Mouse (Mus musculus): ENCODE results near the gene Ccdc190. TPM values are rescaled to one million over a fixed set of nuclear protein-coding genes. Genes with fewer than 3 reads are reported as not detected.
A peak's percentile ranks its signal among the peaks of the same experiment; 100 is the strongest.

Gene Ccdc190
- polyA plus RNA-seq, 1 experiment from 2014 or later, result 0.11 TPM

DNA sequence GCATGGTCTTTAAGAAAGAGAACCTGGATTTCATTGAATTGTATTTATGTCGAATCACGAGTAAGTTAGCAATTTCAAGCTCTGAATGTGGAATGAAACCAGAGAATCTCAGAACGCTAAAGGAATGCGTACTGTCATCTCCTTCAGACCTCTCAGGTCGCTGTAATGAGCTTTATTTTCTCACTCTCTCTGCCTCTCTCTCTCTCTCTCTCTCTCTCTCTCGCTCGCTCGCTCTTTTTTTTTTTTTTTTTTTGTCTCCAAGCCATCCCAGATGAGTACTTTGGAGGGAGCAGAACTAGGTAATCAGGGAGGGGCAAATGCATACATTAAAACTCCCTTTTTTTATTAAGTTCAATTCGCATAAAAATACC is 41.1 kb downstream of the Ccdc190 start:
- no peaks in the 10 kb centered on the region for H3K27me3 ChIP-seq (ENCODE audit: control insufficient read depth, insufficient read depth, low read length)
- H3K9me3 ChIP-seq (ENCODE audit: control insufficient read depth, low read length), result no peaks in the 10 kb centered on the region
- peak overlapping the region; percentile 54 for H3K4me3 ChIP-seq (ENCODE audit: low read depth, low read length)
- peak overlapping the region; percentile 58 for H3K4me2 ChIP-seq (replicated peaks; ENCODE audit: low read depth)
- peak; percentile 11; the same call in 1 of the 2 replicates for ATAC-seq (ENCODE audit: low FRiP score, low TSS enrichment)
- no peak for DNase-seq (ENCODE audit: low spot score)
- 0 out of 2 replicates have a peak, but pooled peaks cover 3% of the 10 kb centered on the region for H3K4me1 ChIP-seq (replicated peaks; ENCODE audit: control insufficient read depth, insufficient read depth)
- peak overlapping the region; percentile 64 for H3K27ac ChIP-seq (replicated peaks)
- under 1% methylated on average over 9 of the region's 9 CpGs for WGBS
- H3K9ac ChIP-seq (ENCODE audit: low read length), result peak overlapping the region; percentile 39; the same call in 1 of the 2 replicates
- H3K36me3 ChIP-seq (ENCODE audit: control insufficient read depth, insufficient read depth, low read length), result 0 out of 2 replicates have a peak, but pooled peaks cover 2% of the 10 kb centered on the region
- TF ChIP-seq EP300 (optimal IDR thresholded peaks at IDR 0.05) (no peak), CTCF (IDR thresholded peaks at IDR 0.05; ENCODE audit: low read depth) (no peak)

DNA sequence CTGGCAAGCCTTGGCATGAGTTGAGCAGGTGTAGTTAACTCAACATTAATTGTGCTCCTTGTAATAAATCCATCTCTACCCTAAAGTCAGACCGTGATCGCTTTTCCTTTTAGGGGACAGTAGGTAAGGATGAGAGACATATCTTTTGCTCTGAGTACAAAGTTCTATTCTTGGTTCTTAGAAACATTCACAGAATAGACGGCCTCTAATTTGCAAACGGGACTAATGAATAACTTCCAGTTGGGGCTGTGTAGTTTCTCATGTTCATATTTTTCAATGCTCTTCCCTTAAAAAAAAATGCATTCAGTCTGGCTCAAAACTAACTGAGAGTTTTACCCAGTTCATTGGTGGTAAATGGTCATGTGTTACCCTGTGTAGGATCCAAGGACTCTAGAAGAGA is 42.5 kb downstream of the Ccdc190 start:
- 0 out of 2 replicates have a peak, but pooled peaks cover 3% of the 10 kb centered on the region for H3K4me1 ChIP-seq (replicated peaks; ENCODE audit: control insufficient read depth, insufficient read depth)

DNA sequence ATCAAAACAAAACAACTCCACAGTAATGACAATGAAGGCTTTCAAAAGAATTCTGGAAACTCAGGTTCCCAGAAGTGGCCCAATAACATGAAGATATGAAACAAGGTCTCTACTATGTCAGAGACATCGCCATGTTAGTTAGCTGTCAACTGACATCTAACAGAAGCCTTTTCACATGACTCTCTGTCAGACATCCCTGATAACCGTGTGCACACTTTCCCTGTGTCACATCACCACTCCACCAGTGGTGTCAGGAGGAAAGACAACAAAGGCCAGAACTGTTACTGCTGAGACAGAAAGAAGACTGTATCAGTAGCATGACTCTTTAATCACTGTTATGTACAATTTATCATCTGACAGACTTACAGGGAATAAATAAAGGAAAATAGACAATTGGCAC is 43.5 kb downstream of the Ccdc190 start:
- 74% methylated on average over 2 of the region's 2 CpGs for WGBS
- DNase-seq (ENCODE audit: low spot score) (no peak), ATAC-seq (ENCODE audit: low FRiP score, low TSS enrichment) (no peak)
- no peak overlapping the region for H3K27ac ChIP-seq (replicated peaks)
- no peaks in the 10 kb centered on the region for H3K9me3 ChIP-seq (ENCODE audit: control insufficient read depth, low read length)
- H3K9ac ChIP-seq (ENCODE audit: low read length), result no peak overlapping the region
- H3K4me2 ChIP-seq (replicated peaks; ENCODE audit: low read depth), result no peak overlapping the region
- 0 out of 2 replicates have a peak, but pooled peaks cover 3% of the 10 kb centered on the region for H3K4me1 ChIP-seq (replicated peaks; ENCODE audit: control insufficient read depth, insufficient read depth)
- TF ChIP-seq EP300 (optimal IDR thresholded peaks at IDR 0.05), result no peak
- TF ChIP-seq CTCF (IDR thresholded peaks at IDR 0.05; ENCODE audit: low read depth), result no peak
- H3K27me3 ChIP-seq (ENCODE audit: control insufficient read depth, insufficient read depth, low read length), result no peaks in the 10 kb centered on the region
- H3K36me3 ChIP-seq (ENCODE audit: control insufficient read depth, insufficient read depth, low read length), result no peaks in the 10 kb centered on the region
- H3K4me3 ChIP-seq (ENCODE audit: low read depth, low read length), result no peak overlapping the region

More for the DNA sequence above, 42.5 kb downstream of the Ccdc190 start:
- ATAC-seq (ENCODE audit: low FRiP score, low TSS enrichment) (no peak), DNase-seq (ENCODE audit: low spot score) (no peak)
- 92% methylated on average over 4 of the region's 4 CpGs for WGBS
- no peak overlapping the region for H3K4me2 ChIP-seq (replicated peaks; ENCODE audit: low read depth)
- H3K27ac ChIP-seq (replicated peaks), result no peak overlapping the region
- H3K36me3 ChIP-seq (ENCODE audit: control insufficient read depth, insufficient read depth, low read length), result no peaks in the 10 kb centered on the region
- no peaks in the 10 kb centered on the region for H3K27me3 ChIP-seq (ENCODE audit: control insufficient read depth, insufficient read depth, low read length)
- TF ChIP-seq CTCF (IDR thresholded peaks at IDR 0.05; ENCODE audit: low read depth), result no peak
- no peak for TF ChIP-seq EP300 (optimal IDR thresholded peaks at IDR 0.05)
- H3K4me3 ChIP-seq (ENCODE audit: low read depth, low read length), result no peak overlapping the region
- no peak overlapping the region for H3K9ac ChIP-seq (ENCODE audit: low read length)
- no peaks in the 10 kb centered on the region for H3K9me3 ChIP-seq (ENCODE audit: control insufficient read depth, low read length)

DNA sequence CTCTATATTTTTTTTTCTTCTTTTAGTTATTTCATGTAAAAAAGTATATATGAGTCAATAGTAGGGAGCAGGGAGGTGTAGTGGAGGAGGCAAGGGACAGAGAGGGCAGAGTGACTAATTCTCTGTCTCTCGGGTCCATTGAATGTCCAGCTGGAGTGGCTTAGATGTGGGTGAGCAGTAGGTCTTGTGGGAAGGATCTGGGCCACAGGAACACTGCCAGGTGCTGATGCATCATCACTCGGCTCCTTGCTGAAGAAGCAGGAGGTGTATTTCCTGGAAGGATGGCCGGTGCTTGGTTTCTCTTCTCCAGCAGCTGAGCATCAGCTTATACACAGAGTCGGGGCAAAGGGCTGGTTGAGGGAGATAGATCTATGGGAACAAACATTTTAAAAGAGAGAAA is 49.2 kb downstream of the Ccdc190 start:
- WGBS, result 72% methylated on average over 4 of the region's 4 CpGs
- TF ChIP-seq EP300 (optimal IDR thresholded peaks at IDR 0.05) (no peak), CTCF (IDR thresholded peaks at IDR 0.05; ENCODE audit: low read depth) (no peak)

More for the DNA sequence above, 49.2 kb downstream of the Ccdc190 start:
- no peaks in the 10 kb centered on the region for H3K27me3 ChIP-seq (ENCODE audit: control insufficient read depth, insufficient read depth, low read length)
- H3K27ac ChIP-seq (replicated peaks), result no peak overlapping the region
- ATAC-seq (ENCODE audit: low FRiP score, low TSS enrichment) (no peak), DNase-seq (ENCODE audit: low spot score) (no peak)
- H3K4me3 ChIP-seq (ENCODE audit: low read depth, low read length), result no peak overlapping the region
- H3K36me3 ChIP-seq (ENCODE audit: control insufficient read depth, insufficient read depth, low read length), result no peaks in the 10 kb centered on the region
- H3K4me1 ChIP-seq (replicated peaks; ENCODE audit: control insufficient read depth, insufficient read depth), result no peaks in the 10 kb centered on the region
- H3K9me3 ChIP-seq (ENCODE audit: control insufficient read depth, low read length), result no peaks in the 10 kb centered on the region
- H3K9ac ChIP-seq (ENCODE audit: low read length), result no peak overlapping the region
- H3K4me2 ChIP-seq (replicated peaks; ENCODE audit: low read depth), result no peak overlapping the region

Other genes starting within 250 kb of the Ccdc190 start
- gene Rgs4, start 181.0 kb upstream of the Ccdc190 start, polyA plus RNA-seq (2015; fragmentation: Nextera tagmentation; extraction: Ambion mirVana), result 8.4 TPM in 2 replicates
- 28.9 and 38.8 TPM in 2 replicates for gene Hsd17b7, start 40.6 kb downstream of the Ccdc190 start, polyA plus RNA-seq (2015; fragmentation: Nextera tagmentation; extraction: Ambion mirVana)
- gene Ddr2, start 182.1 kb downstream of the Ccdc190 start, polyA plus RNA-seq (2015; fragmentation: Nextera tagmentation; extraction: Ambion mirVana), result 22.9 and 25.8 TPM in 2 replicates
- 65.0 and 66.3 TPM in 2 replicates for gene Uap1, start 246.3 kb downstream of the Ccdc190 start, polyA plus RNA-seq (2015; fragmentation: Nextera tagmentation; extraction: Ambion mirVana)

All from stomach, postnatal 0 days (tissue).